Mouse (Mus musculus): ENCODE results near the gene Amz1.

DNA sequence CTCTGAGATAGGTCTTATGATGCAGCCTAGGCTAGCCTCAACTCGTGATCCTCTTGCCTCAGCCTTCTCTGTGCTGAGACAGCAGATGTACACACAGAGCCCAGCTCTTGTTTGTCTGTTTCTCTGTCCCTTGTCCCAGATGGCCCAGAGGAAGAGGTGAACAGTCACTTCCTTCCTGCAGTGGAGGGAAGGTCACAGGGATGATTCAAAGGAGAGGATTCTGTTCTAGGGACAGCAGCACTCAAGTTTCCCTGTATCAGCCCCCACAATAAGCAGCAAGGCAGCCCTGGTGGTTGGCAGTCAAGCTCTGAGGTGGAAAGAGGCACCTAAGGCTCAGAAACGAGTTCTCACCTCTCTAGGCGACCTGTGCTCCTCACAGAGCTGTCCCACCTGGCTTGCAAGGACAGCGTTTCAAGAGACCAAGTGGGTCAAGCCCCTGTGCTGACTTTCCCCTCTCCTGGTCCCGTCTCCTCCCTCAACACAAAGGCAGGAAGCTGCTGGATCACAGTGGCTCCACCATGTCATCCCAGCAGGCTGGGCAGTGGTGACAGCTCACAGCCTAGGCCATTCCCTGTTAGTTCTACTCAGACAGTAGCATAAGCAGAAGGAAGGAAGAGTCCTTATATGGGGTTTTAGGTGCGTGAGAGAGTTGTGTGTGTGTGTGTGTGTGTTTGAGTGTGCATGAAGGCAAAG, 41.1 kb downstream of the Amz1 start:
- TF ChIP-seq POLR2A (IDR thresholded peaks at IDR 0.05; ENCODE audit: low read depth, low read length) (no peak), E2F4 (IDR thresholded peaks at IDR 0.05; ENCODE audit: insufficient replicate concordance, low read depth, low read length) (no peak), PAX5 (IDR thresholded peaks at IDR 0.05; ENCODE audit: low read length) (no peak), POLR2AphosphoS2 (IDR thresholded peaks at IDR 0.05; ENCODE audit: low read depth, low read length) (no peak), NRF1 (IDR thresholded peaks at IDR 0.05; ENCODE audit: low read depth, low read length) (no peak), MAZ (IDR thresholded peaks at IDR 0.05; ENCODE audit: low read depth, low read length) (no peak), NELFE (IDR thresholded peaks at IDR 0.05; ENCODE audit: low read depth, low read length) (no peak), EP300 (IDR thresholded peaks at IDR 0.05; ENCODE audit: low read length) (no peak), CTCF (conservative IDR thresholded peaks at IDR 0.05 in 1 of 2, IDR thresholded peaks at IDR 0.05 in 1 of 2; ENCODE audit: low read depth in 2 of 2, low read length in 2 of 2) (no peak), ETS1 (conservative IDR thresholded peaks at IDR 0.05; ENCODE audit: low read depth, low read length) (no peak), ELF1 (IDR thresholded peaks at IDR 0.05; ENCODE audit: low read depth, low read length) (no peak), UBTF (IDR thresholded peaks at IDR 0.05; ENCODE audit: low read depth, low read length) (no peak), BHLHE40 (IDR thresholded peaks at IDR 0.05; ENCODE audit: low read depth, low read length) (no peak)
